Mouse (Mus musculus) liver, postnatal 0 days (tissue): ENCODE measurements at regions not wholly inside any gene's neighbourhood (a gene's known extent, or its start where the extent isn't known, plus 50 kb on each side); places are given as distances from the start of the nearest gene placed in this dataset.
A peak's percentile ranks its signal among the peaks of the same experiment; 100 is the strongest.

Experiments used
- ATAC-seq: fragments of 200-750 bp; cut with Nextera tagmentation; 2 replicates; pipeline ENCODE4 v1.8.0; 2017; ENCODE audit warnings: mild to moderate bottlenecking, moderate library complexity
- DNase-seq: peaks from one replicate; pipeline ENCODE4 v3.0.0-alpha.2; 2016
- H3K27ac ChIP-seq: fragments of 300-500 bp; sonication (generic); 2 replicates; pipeline ENCODE4 v1.5.1; 2014; ENCODE audit warnings: antibody characterized with exemption, moderate library complexity, mild to moderate bottlenecking, low read depth
- H3K27me3 ChIP-seq: fragments of 300-500 bp; sonication (generic); 2 replicates; pipeline ENCODE4 v1.6.1; 2014; ENCODE audit warnings: low read length, control low read depth, mixed read lengths; ENCODE audit not compliant: insufficient read depth
- H3K36me3 ChIP-seq: fragments of 300-500 bp; sonication (generic); replicated peaks from 2 replicates; pipeline ENCODE4 v1.6.1; 2014; ENCODE audit warnings: mild to moderate bottlenecking, control low read depth, low read length, moderate library complexity, mixed read lengths; ENCODE audit not compliant: insufficient read depth
- H3K4me1 ChIP-seq: fragments of 300-500 bp; sonication (generic); 2 replicates; pipeline ENCODE4 v1.6.1; 2014; ENCODE audit warnings: antibody characterized with exemption, mild to moderate bottlenecking, control low read depth; ENCODE audit not compliant: insufficient read depth
- H3K4me2 ChIP-seq: fragments of 300-500 bp; sonication (generic); 2 replicates; pipeline ENCODE4 v1.6.1; 2014; ENCODE audit warnings: low read depth, mild to moderate bottlenecking, low read length, moderate library complexity, mixed read lengths
- H3K4me3 ChIP-seq: fragments of 300-500 bp; sonication (generic); 2 replicates; pipeline ENCODE4 v1.5.1; 2014; ENCODE audit warnings: low read depth, low read length
- H3K9ac ChIP-seq: fragments of 300-500 bp; sonication (generic); replicated peaks from 2 replicates; pipeline ENCODE4 v1.6.1; 2014; ENCODE audit warnings: mild to moderate bottlenecking, moderate library complexity
- H3K9me3 ChIP-seq: fragments of 300-500 bp; sonication (generic); 2 replicates; pipeline ENCODE4 v1.6.1; 2016; ENCODE audit warnings: mild to moderate bottlenecking, control low read depth, low read length, mixed read lengths
- CTCF ChIP-seq: sonication (generic); IDR thresholded peaks from 2 replicates; pipeline ENCODE4 v1.5.1; 2016; ENCODE audit warnings: antibody characterized with exemption, low read depth
- EP300 ChIP-seq: IDR thresholded peaks from 2 replicates; pipeline ENCODE4 v1.6.1; 2016; ENCODE audit warnings: antibody characterized with exemption, low read depth, mild to moderate bottlenecking
- WGBS: fragments of 180-500 bp; shearing (Covaris S2); extraction: QIAGEN DNeasy Blood & Tissue Kit; methylation state at CpG from one replicate; pipeline ENCODE4 v1.1.7; 2014; ENCODE audit not compliant: insufficient replicate concordance; 5-methylcytosine and 5-hydroxymethylcytosine counted together

GRCm38 (mm10) chr16:29938700-29939099 is 125.5 kb upstream of the Hes1 start:
- TF ChIP-seq CTCF = no peak
- TF ChIP-seq EP300 = no peak
- Histone ChIP-seq H3K9me3 (no peaks in the 10 kb centered on the region), H3K4me1 (no peaks in the 10 kb centered on the region; the same call in 1 of the 2 replicates), H3K27ac (no peak overlapping the region), H3K36me3 (no peaks in the 10 kb centered on the region), H3K27me3 (no peaks in the 10 kb centered on the region), H3K4me3 (no peak overlapping the region), H3K4me2 (no peak overlapping the region), H3K9ac (no peak overlapping the region)
- 88% methylated on average over 9 of the region's 9 CpGs for WGBS
- ATAC-seq = no peak
- DNase-seq = no peak

- Histone ChIP-seq H3K9me3 (no peaks in the 10 kb centered on the region), H3K27me3 (no peaks in the 10 kb centered on the region), H3K36me3 (no peaks in the 10 kb centered on the region), H3K4me2 (no peak overlapping the region), H3K27ac (no peak overlapping the region), H3K9ac (no peak overlapping the region), H3K4me3 (no peak overlapping the region), H3K4me1 (peaks cover under 1% of the 10 kb centered on the region; the same call in 1 of the 2 replicates)
- DNase-seq = no peak
- 75% methylated on average over 8 of the region's 8 CpGs for WGBS
- ATAC-seq = no peak
- TF ChIP-seq EP300 = no peak
- TF ChIP-seq CTCF = no peak
Measured at GRCm38 (mm10) chr16:29939331-29939850, 124.8 kb upstream of the Hes1 start.

GRCm38 (mm10) chr16:29939869-29940707 is 124.1 kb upstream of the Hes1 start:
- no peak overlapping the region for H3K9ac ChIP-seq
- no peak overlapping the region for H3K27ac ChIP-seq
- no peaks in the 10 kb centered on the region for H3K9me3 ChIP-seq
- no peak overlapping the region for H3K4me3 ChIP-seq
- no peak for TF ChIP-seq EP300
- no peak for TF ChIP-seq CTCF
- peaks cover 7% of the 10 kb centered on the region; the same call in 1 of the 2 replicates for H3K4me1 ChIP-seq
- ATAC-seq (no peak), DNase-seq (no peak)
- no peaks in the 10 kb centered on the region for H3K36me3 ChIP-seq
- 79% methylated on average over 12 of the region's 12 CpGs for WGBS
- no peaks in the 10 kb centered on the region for H3K27me3 ChIP-seq
- no peak overlapping the region for H3K4me2 ChIP-seq

- no peak overlapping the region for H3K9ac ChIP-seq
- no peak overlapping the region for H3K4me2 ChIP-seq
- no peaks in the 10 kb centered on the region for H3K27me3 ChIP-seq
- no peak overlapping the region for H3K4me3 ChIP-seq
- WGBS = 63% methylated on average over 7 of the region's 7 CpGs
- H3K4me1 ChIP-seq = peaks cover 19% of the 10 kb centered on the region
- H3K27ac ChIP-seq = no peak overlapping the region
- H3K9me3 ChIP-seq = no peaks in the 10 kb centered on the region
- ATAC-seq (no peak), DNase-seq (no peak)
- H3K36me3 ChIP-seq = no peaks in the 10 kb centered on the region
- TF ChIP-seq EP300 = no peak
- TF ChIP-seq CTCF = no peak
Measured at GRCm38 (mm10) chr16:29942111-29942510, 122.1 kb upstream of the Hes1 start.

- peak; percentile 86 for DNase-seq
- no peaks in the 10 kb centered on the region for H3K27me3 ChIP-seq
- no peak overlapping the region for H3K9ac ChIP-seq
- peaks cover 24% of the 10 kb centered on the region for H3K4me1 ChIP-seq
- H3K27ac ChIP-seq = peak overlapping the region; percentile 79
- H3K9me3 ChIP-seq = no peaks in the 10 kb centered on the region
- no peaks in the 10 kb centered on the region for H3K36me3 ChIP-seq
- TF ChIP-seq CTCF (no peak), EP300 (peak; percentile 51; the same call in 1 of the 2 replicates)
- no peak overlapping the region for H3K4me2 ChIP-seq
- H3K4me3 ChIP-seq = no peak overlapping the region
- WGBS = 62% methylated on average over 10 of the region's 10 CpGs
- ATAC-seq = peak; percentile 91
Measured at GRCm38 (mm10) chr16:29943963-29944860, 120.0 kb upstream of the Hes1 start.

GRCm38 (mm10) chr16:29944966-29945365 is 119.2 kb upstream of the Hes1 start:
- Histone ChIP-seq H3K4me3 (no peak overlapping the region), H3K4me2 (no peak overlapping the region), H3K9me3 (no peaks in the 10 kb centered on the region), H3K27ac (peak overlapping the region; percentile 79), H3K36me3 (no peaks in the 10 kb centered on the region), H3K4me1 (peaks cover 24% of the 10 kb centered on the region), H3K9ac (no peak overlapping the region), H3K27me3 (no peaks in the 10 kb centered on the region)
- DNase-seq (no peak), ATAC-seq (no peak)
- WGBS = 70% methylated on average over 5 of the region's 5 CpGs
- TF ChIP-seq CTCF = no peak
- TF ChIP-seq EP300 = no peak
